Comparison of ENCODE assay signal across 13 mouse cellular contexts in genomic region chr13:100703468-100703867, GRCm38 (mm10). TPM values are rescaled to one million over a fixed set of nuclear protein-coding genes. Genes with fewer than 3 reads are reported as not detected.
DNase-seq lines count a peak whose midpoint lies in the region; TF ChIP-seq lines count a peak whose summit lies in the region.
"Had no signal": no experiment of that assay in that cellular context is flagged by ENCODE, and none has a peak within 500 bp of the region (broad histone marks: within the 10 kb centered on the region; RNA-seq: fewer than 3 reads in every experiment).

No protein-coding gene starts in this region.

- peak; percentile 49 for DNase-seq in adrenal gland, postnatal 14 days
- no peak for DNase-seq in adrenal gland, adult 18-20 months (ENCODE audit: low spot score in 2 of 2)
- DNase-seq in left cerebral cortex, adult 2 months (ENCODE audit: extremely low spot score in 1 of 2, low spot score in 2 of 2): no peak
- DNase-seq in left cerebral cortex, adult 18-20 months (ENCODE audit: low spot score in 2 of 2): no peak
- peak; percentile 18 for DNase-seq in NIH3T3 (ENCODE audit: low read depth)
- peak; percentile 59 for DNase-seq in kidney, postnatal 14 days
- no peak for DNase-seq in cerebellum, adult 11 months
- no peak for DNase-seq in thymus, postnatal 25 days
- DNase-seq: cerebellum, adult 2 months; gastrocnemius, postnatal 36 days; heart, postnatal 36 days had no signal

- no peak overlapping the region for H3K27ac ChIP-seq in left cerebral cortex, adult 2 months
- H3K27ac ChIP-seq: embryonic facial prominence, embryonic 10.5 days; forebrain, embryonic 13.5 days had no signal

- H3K4me3 ChIP-seq in left cerebral cortex, adult 2 months: no peak overlapping the region
- H3K4me3 ChIP-seq: embryonic facial prominence, embryonic 10.5 days; forebrain, embryonic 13.5 days had no signal

- intact Hi-C loops in left cerebral cortex, adult 2 months (cut with DNase I): loop anchor here (10.0 kb wide), 1 partner anchor 229 kb away; no protein-coding TSS in a partner anchor

- TF ChIP-seq CTCF in left cerebral cortex, adult 2 months (IDR thresholded peaks at IDR 0.05): peak; percentile 7

RNA-seq across cellular contexts. Expression of gene Cdk7, which starts 27.3 kb away (rescaled TPM):
- 40.9 and 42.0 TPM in 2 replicates for total RNA-seq in adrenal gland, postnatal 14 days (2021)
- 10 to 100 TPM; 33.7 to 36.7 TPM for total RNA-seq in adrenal gland, adult 18-20 months (2021)
- 10 to 100 TPM; 37.4 to 43.9 TPM for total RNA-seq in left cerebral cortex, adult 2 months (2021)
- total RNA-seq in left cerebral cortex, adult 18-20 months (2021): 10 to 100 TPM; 35.3 to 40.0 TPM

RNA-seq across cellular contexts. Expression of gene Ccdc125, which starts 34.0 kb away (rescaled TPM):
- 2.1 and 3.0 TPM in 2 replicates for total RNA-seq in adrenal gland, postnatal 14 days (2021)
- total RNA-seq in adrenal gland, adult 18-20 months (2021): 1 to 10 TPM in 1 of 2 experiments, under 1 TPM in 1; 0.66 to 1.3 TPM
- under 1 TPM in 1 of 2 experiments, not detected in 1; 0.59 TPM for total RNA-seq in left cerebral cortex, adult 2 months (2021)
- under 1 TPM; 0.19 to 0.23 TPM for total RNA-seq in left cerebral cortex, adult 18-20 months (2021)

RNA-seq across cellular contexts. Expression of gene Mrps36, which starts 41.0 kb away (rescaled TPM):
- total RNA-seq in adrenal gland, postnatal 14 days (2021): 265 and 269 TPM in 2 replicates
- total RNA-seq in adrenal gland, adult 18-20 months (2021): 100 to 1,000 TPM; 111 to 155 TPM
- 10 to 100 TPM; 51.1 to 51.6 TPM for total RNA-seq in left cerebral cortex, adult 2 months (2021)
- total RNA-seq in left cerebral cortex, adult 18-20 months (2021): 10 to 100 TPM; 54.9 to 60.3 TPM

RNA-seq across cellular contexts. Expression of gene Taf9, which starts 52.1 kb away (rescaled TPM):
- total RNA-seq in adrenal gland, postnatal 14 days (2021): 7.8 and 14.5 TPM in 2 replicates
- 10 to 100 TPM; 12.7 to 13.5 TPM for total RNA-seq in adrenal gland, adult 18-20 months (2021)
- 10 to 100 TPM; 23.9 to 34.0 TPM for total RNA-seq in left cerebral cortex, adult 2 months (2021)
- total RNA-seq in left cerebral cortex, adult 18-20 months (2021): 10 to 100 TPM; 18.0 to 21.5 TPM

RNA-seq across cellular contexts. Expression of gene Rad17, which starts 52.6 kb away (rescaled TPM):
- total RNA-seq in adrenal gland, postnatal 14 days (2021): 20.8 and 22.0 TPM in 2 replicates
- 10 to 100 TPM; 21.3 to 21.8 TPM for total RNA-seq in adrenal gland, adult 18-20 months (2021)
- total RNA-seq in left cerebral cortex, adult 2 months (2021): 10 to 100 TPM; 14.1 to 14.6 TPM
- 10 to 100 TPM; 14.8 to 15.1 TPM for total RNA-seq in left cerebral cortex, adult 18-20 months (2021)

Comparison
In these comparisons a context has a peak if more than half of its experiments do, and no peak if none do; other contexts are left out.
1. DNase-seq: peak in adrenal gland, postnatal 14 days (single experiment), NIH3T3 (single experiment) and kidney, postnatal 14 days (single experiment); none in adrenal gland, adult 18-20 months (0 of 2), left cerebral cortex, adult 2 months (0 of 2), left cerebral cortex, adult 18-20 months (0 of 2), cerebellum, adult 11 months (single experiment) and thymus, postnatal 25 days (single experiment).